Mouse (Mus musculus): ENCODE results near the gene Vmn1r234.

- TF ChIP-seq CTCF (IDR thresholded peaks at IDR 0.05; ENCODE audit: low read depth) (no peak), EP300 (IDR thresholded peaks at IDR 0.05; ENCODE audit: low read depth) (no peak)
Measured at GRCm38 (mm10) chr17:21225787-21226186, at the start of gene Vmn1r234.
